Mouse (Mus musculus): Measurements from ENCODE around the gene Snai1.

DNA sequence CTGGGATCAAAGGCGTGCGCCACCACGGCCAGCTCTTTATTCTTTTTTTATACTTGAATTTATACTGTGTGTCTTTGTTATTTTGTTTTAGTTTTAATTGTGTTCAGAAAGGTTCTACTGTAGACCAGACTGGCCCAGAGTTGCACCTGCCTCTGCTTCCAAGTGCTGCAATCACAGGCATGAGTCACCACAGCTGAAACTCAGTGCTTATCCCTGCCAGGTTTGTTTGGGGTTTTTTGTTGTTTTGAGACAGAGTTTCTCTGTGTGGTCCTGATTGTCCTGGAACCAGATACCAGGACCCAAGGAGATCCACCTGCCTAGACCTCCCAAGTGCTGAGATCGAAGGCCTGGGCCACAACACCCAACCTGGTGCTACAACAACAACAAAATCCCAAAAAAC lies 29.4 kb upstream of the Snai1 start:
- TF ChIP-seq CTCF (IDR thresholded peaks at IDR 0.05 in 2 of 3, conservative IDR thresholded peaks at IDR 0.05 in 1 of 3; ENCODE audit: control insufficient read depth in 1 of 3, insufficient read depth in 1 of 3, low read depth in 2 of 3, low read length in 3 of 3, poor library complexity in 1 of 3, severe bottlenecking in 1 of 3) (no peak), ZKSCAN1 (IDR thresholded peaks at IDR 0.05; ENCODE audit: low read depth, low read length) (no peak), MEF2A (IDR thresholded peaks at IDR 0.05; ENCODE audit: extremely low read depth, insufficient replicate concordance, low read depth, low read length, poor library complexity, severe bottlenecking) (no peak), ZC3H11A (IDR thresholded peaks at IDR 0.05; ENCODE audit: low read depth, low read length) (no peak), POLR2A (IDR thresholded peaks at IDR 0.05; ENCODE audit: control insufficient read depth in 1 of 2, insufficient read depth in 1 of 2, low read depth in 1 of 2, low read length in 2 of 2, poor library complexity in 1 of 2) (no peak), HCFC1 (IDR thresholded peaks at IDR 0.05; ENCODE audit: low read depth, low read length) (no peak), JUND (IDR thresholded peaks at IDR 0.05; ENCODE audit: low read depth, low read length) (no peak), ELF1 (IDR thresholded peaks at IDR 0.05; ENCODE audit: low read depth, low read length) (no peak), SIN3A (IDR thresholded peaks at IDR 0.05; ENCODE audit: low read length) (no peak), USF1 (IDR thresholded peaks at IDR 0.05; ENCODE audit: low read depth, low read length) (no peak), GATA1 (IDR thresholded peaks at IDR 0.05; ENCODE audit: low read depth, low read length) (no peak)
